8 mouse cellular contexts compared by ENCODE assay signal in the genomic region with DNA sequence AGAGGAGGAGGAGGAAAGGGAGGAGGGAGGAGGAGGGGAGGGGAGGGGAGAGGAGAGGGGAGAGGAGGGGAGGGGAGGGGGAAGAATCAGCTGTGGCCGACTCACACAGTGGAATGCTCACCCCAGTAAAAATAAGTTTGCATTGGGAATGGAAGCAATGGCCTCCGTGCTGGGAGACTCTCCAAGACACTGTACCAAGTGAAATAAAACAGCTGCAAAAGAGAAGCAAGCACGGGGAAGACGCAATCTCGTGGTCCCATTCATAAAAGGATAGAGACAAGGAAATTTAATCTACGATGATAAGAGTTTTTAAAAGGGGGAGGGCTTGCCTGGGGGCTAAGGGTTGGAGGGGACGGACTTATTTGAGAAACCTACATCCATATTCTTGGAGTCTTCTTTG. TPM values are rescaled to one million over a fixed set of nuclear protein-coding genes. Genes with fewer than 3 reads are reported as not detected.
DNase-seq lines count a peak whose midpoint lies in the region; ATAC-seq and TF ChIP-seq lines count a peak whose summit lies in the region.

No protein-coding gene starts in this region.

- no peak overlapping the region for H3K27ac ChIP-seq in cerebellum, adult 2 months (ENCODE audit: insufficient read depth, low read length)
- H3K27ac ChIP-seq in kidney, embryonic 15.5 days, result peak overlapping the region; percentile 78
- H3K27ac ChIP-seq in midbrain, postnatal 0 days (ENCODE audit: low read depth, low read length), result no peak overlapping the region

- no peak overlapping the region for H3K9ac ChIP-seq in kidney, embryonic 15.5 days
- H3K9ac ChIP-seq in midbrain, postnatal 0 days (replicated peaks; ENCODE audit: low read length, poor library complexity, severe bottlenecking), result no peak overlapping the region; the same call in 1 of the 2 replicates

- peak overlapping the region; percentile 59 for H3K4me2 ChIP-seq in kidney, embryonic 15.5 days
- H3K4me2 ChIP-seq in midbrain, postnatal 0 days (ENCODE audit: low read depth, low read length, poor library complexity, severe bottlenecking), result peak overlapping the region; percentile 63

- no peak for TF ChIP-seq POLR2A in cerebellum, adult 2 months (IDR thresholded peaks at IDR 0.05; ENCODE audit: borderline replicate concordance, insufficient read depth, low read length)

- peak overlapping the region; percentile 24 for H3K4me3 ChIP-seq in cerebellum, adult 2 months (replicated peaks; ENCODE audit: insufficient read depth, low read depth, low read length)
- H3K4me3 ChIP-seq in kidney, embryonic 15.5 days (replicated peaks), result peak overlapping the region; percentile 33
- H3K4me3 ChIP-seq in midbrain, postnatal 0 days (ENCODE audit: low read depth, low read length), result peak overlapping the region; percentile 33

- no peak for DNase-seq in cerebellum, adult 2 months
- DNase-seq in cerebellum, adult 18-20 months, result no peak
- peak; percentile 32 for DNase-seq in heart, adult 8-10 months (ENCODE audit: low spot score)
- no peak for DNase-seq in midbrain, postnatal 0 days (ENCODE audit: low spot score)
- no peak for DNase-seq in right cerebral cortex, postnatal 10 days (ENCODE audit: low spot score in 2 of 2)
- DNase-seq in cerebellum, postnatal 10 days, result no peak
- DNase-seq in thymus, postnatal 25 days, result no peak

- 19% methylated on average over 7 of the region's 7 CpGs for WGBS in cerebellum, adult 2 months
- 21% methylated on average over 7 of the region's 7 CpGs for WGBS in kidney, embryonic 15.5 days
- WGBS in midbrain, postnatal 0 days, result 21% methylated on average over 7 of the region's 7 CpGs

- no peaks in the 10 kb centered on the region for H3K27me3 ChIP-seq in cerebellum, adult 2 months (ENCODE audit: control insufficient read depth, insufficient read depth, low read length)
- peaks cover 11% of the 10 kb centered on the region for H3K27me3 ChIP-seq in kidney, embryonic 15.5 days
- H3K27me3 ChIP-seq in midbrain, postnatal 0 days (ENCODE audit: insufficient read depth, low read length), result no peaks in the 10 kb centered on the region

- no peaks in the 10 kb centered on the region for H3K4me1 ChIP-seq in cerebellum, adult 2 months (ENCODE audit: control insufficient read depth, insufficient read depth, low read length)
- H3K4me1 ChIP-seq in kidney, embryonic 15.5 days, result peaks cover 55% of the 10 kb centered on the region
- peaks cover 2% of the 10 kb centered on the region; the same call in 1 of the 2 replicates for H3K4me1 ChIP-seq in midbrain, postnatal 0 days (ENCODE audit: insufficient read depth, low read length)

- H3K9me3 ChIP-seq in kidney, embryonic 15.5 days (replicated peaks), result no peaks in the 10 kb centered on the region
- H3K9me3 ChIP-seq in midbrain, postnatal 0 days (ENCODE audit: low read length), result no peaks in the 10 kb centered on the region

- 0 out of 2 replicates have a peak, but pooled peaks have one; percentile 52 for ATAC-seq in kidney, embryonic 15.5 days (replicated peaks; ENCODE audit: low FRiP score)
- ATAC-seq in midbrain, postnatal 0 days (ENCODE audit: low FRiP score), result no peak

- no peaks in the 10 kb centered on the region for H3K36me3 ChIP-seq in kidney, embryonic 15.5 days
- no peaks in the 10 kb centered on the region for H3K36me3 ChIP-seq in midbrain, postnatal 0 days (ENCODE audit: insufficient read depth, low read length)

- no peak for TF ChIP-seq CTCF in cerebellum, adult 2 months (IDR thresholded peaks at IDR 0.05; ENCODE audit: borderline replicate concordance, insufficient read depth, low read depth, low read length)
- TF ChIP-seq CTCF in midbrain, postnatal 0 days (IDR thresholded peaks at IDR 0.05), result no peak

RNA-seq across cellular contexts. Expression of a gene that starts 36.9 kb away (rescaled TPM):
- polyA plus RNA-seq in cerebellum, adult 2 months (2012; rRNA removed), result not detected in 2 replicates
- total RNA-seq in heart, adult 8-10 months (2022), result not detected
- polyA plus RNA-seq in kidney, embryonic 15.5 days (2015; fragmentation: Nextera tagmentation; extraction: Ambion mirVana), result not detected in 2 replicates
- not detected in 2 replicates for total RNA-seq in midbrain, postnatal 0 days (2014; rRNA removed)
- polyA plus RNA-seq in midbrain, postnatal 0 days (2015; fragmentation: Nextera tagmentation; extraction: Ambion mirVana), result not detected in 2 replicates
